Mouse (Mus musculus) kidney, postnatal 0 days (tissue): ENCODE data around the gene Wwc1. TPM values are rescaled to one million over a fixed set of nuclear protein-coding genes. Genes with fewer than 3 reads are reported as not detected.

Source experiments
- ATAC-seq: fragments of 200-750 bp; cut with Nextera tagmentation; replicated peaks from 2 replicates; pipeline ENCODE4 v1.8.0; 2017; ENCODE audit warnings: low read depth, moderate number of reproducible peaks, moderate TSS enrichment, moderate library complexity; ENCODE audit not compliant: low FRiP score
- DNase-seq: peaks from one replicate; pipeline ENCODE4 v3.0.0-alpha.2; 2016; ENCODE audit warnings: low spot score
- H3K27ac ChIP-seq: fragments of 300-500 bp; sonication (generic); 2 replicates; pipeline ENCODE4 v1.5.1; 2014; ENCODE audit warnings: mild to moderate bottlenecking
- H3K27me3 ChIP-seq: fragments of 300-500 bp; sonication (generic); 2 replicates; pipeline ENCODE4 v1.6.1; 2014; ENCODE audit warnings: low read length, mixed read lengths; ENCODE audit not compliant: insufficient read depth
- H3K36me3 ChIP-seq: fragments of 300-500 bp; sonication (generic); 2 replicates; pipeline ENCODE4 v1.6.1; 2014; ENCODE audit warnings: low read length, mixed read lengths; ENCODE audit not compliant: insufficient read depth
- H3K4me1 ChIP-seq: fragments of 300-500 bp; sonication (generic); replicated peaks from 2 replicates; pipeline ENCODE4 v1.6.1; 2014; ENCODE audit warnings: antibody characterized with exemption, low read length, mixed read lengths; ENCODE audit not compliant: insufficient read depth
- H3K4me2 ChIP-seq: fragments of 300-500 bp; sonication (generic); 2 replicates; pipeline ENCODE4 v1.6.1; 2014; ENCODE audit warnings: mild to moderate bottlenecking, low read length, moderate library complexity, mixed read lengths
- H3K4me3 ChIP-seq: fragments of 300-500 bp; sonication (generic); replicated peaks from 2 replicates; pipeline ENCODE4 v1.5.1; 2014; ENCODE audit warnings: low read depth, low read length
- H3K9ac ChIP-seq: fragments of 300-500 bp; sonication (generic); 2 replicates; pipeline ENCODE4 v1.6.1; 2014; ENCODE audit warnings: low read depth, low read length
- H3K9me3 ChIP-seq: fragments of 300-500 bp; sonication (generic); replicated peaks from 2 replicates; pipeline ENCODE4 v1.6.1; 2016; ENCODE audit warnings: low read length, inconsistent platforms, mixed read lengths
- CTCF ChIP-seq: IDR thresholded peaks from 2 replicates; pipeline ENCODE4 v1.5.1; 2016; ENCODE audit warnings: antibody characterized with exemption, low read depth, mild to moderate bottlenecking, moderate library complexity
- whole genome bisulfite sequencing: fragments of 180-500 bp; shearing (Covaris S2); extraction: QIAGEN DNeasy Blood & Tissue Kit; methylation state at CpG from one replicate; pipeline ENCODE4 v1.1.7; 2014; 5-methylcytosine and 5-hydroxymethylcytosine counted together
- polyA plus RNA-seq: library from polyadenylated mRNA; unstranded; fragments of >200 nt; fragmentation: Nextera tagmentation; extraction: Ambion mirVana; gene quantifications from 2 replicates; pipeline ENCODE4 v1.2.1, GENCODE M21; 2015

Gene Wwc1
- polyA plus RNA-seq, 1 experiment from 2014 or later, result 20.4 TPM

DNA sequence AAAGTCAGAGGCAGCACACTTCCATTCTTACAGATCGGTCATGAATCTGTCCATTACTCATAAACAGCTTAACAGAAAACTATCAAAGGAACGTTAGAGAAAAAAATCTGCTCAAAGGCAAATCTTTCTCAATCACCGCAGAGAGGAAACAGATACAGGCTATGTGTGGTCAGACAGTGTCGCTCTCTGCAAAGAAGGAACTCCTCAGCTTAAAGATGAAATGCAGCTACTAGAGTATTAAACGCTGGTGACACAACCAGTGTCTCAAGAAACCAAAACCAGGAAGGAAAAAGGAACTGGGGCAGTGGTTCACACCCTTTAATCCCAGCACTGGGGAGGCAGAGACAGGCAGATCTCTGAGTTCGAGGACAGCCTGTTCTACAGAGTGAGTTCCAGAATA lies 152.6 kb downstream of the Wwc1 start:
- H3K4me1 ChIP-seq, result no peaks in the 10 kb centered on the region
- peaks cover 47% of the 10 kb centered on the region for H3K36me3 ChIP-seq
- ATAC-seq (no peak), DNase-seq (no peak)
- WGBS, result 95% methylated on average over 6 of the region's 6 CpGs
- no peaks in the 10 kb centered on the region for H3K27me3 ChIP-seq
- H3K4me2 ChIP-seq, result no peak overlapping the region
- H3K9me3 ChIP-seq, result no peaks in the 10 kb centered on the region
- no peak for TF ChIP-seq CTCF
- H3K9ac ChIP-seq, result no peak overlapping the region
- no peak overlapping the region for H3K27ac ChIP-seq
- H3K4me3 ChIP-seq, result no peak overlapping the region

DNA sequence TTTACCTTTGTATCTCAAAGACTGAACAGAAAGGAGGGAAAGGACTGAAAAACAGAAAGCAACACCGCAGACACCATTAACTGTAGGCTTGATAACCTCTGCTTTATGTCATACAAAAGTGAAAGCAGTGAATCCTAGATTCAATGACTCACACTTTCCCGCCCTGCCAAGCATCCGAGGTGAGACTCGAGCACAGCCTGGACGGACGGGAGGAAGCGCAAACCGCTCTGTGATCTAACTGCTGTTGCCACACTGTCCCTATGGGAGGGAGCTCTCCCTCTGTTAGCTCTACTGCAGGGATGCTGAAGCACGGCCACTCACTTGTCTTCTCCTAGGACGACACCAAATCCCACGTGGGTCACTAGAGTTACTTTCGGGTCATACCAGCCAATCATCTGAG lies 164.0 kb downstream of the Wwc1 start:
- 87% methylated on average over 12 of the region's 12 CpGs for WGBS
- Histone ChIP-seq H3K4me3 (no peak overlapping the region), H3K9me3 (no peaks in the 10 kb centered on the region), H3K36me3 (peaks cover 78% of the 10 kb centered on the region), H3K9ac (no peak overlapping the region), H3K4me2 (no peak overlapping the region), H3K27me3 (no peaks in the 10 kb centered on the region), H3K4me1 (no peaks in the 10 kb centered on the region), H3K27ac (no peak overlapping the region)
- no peak for ATAC-seq
- DNase-seq, result no peak
- no peak for TF ChIP-seq CTCF

DNA sequence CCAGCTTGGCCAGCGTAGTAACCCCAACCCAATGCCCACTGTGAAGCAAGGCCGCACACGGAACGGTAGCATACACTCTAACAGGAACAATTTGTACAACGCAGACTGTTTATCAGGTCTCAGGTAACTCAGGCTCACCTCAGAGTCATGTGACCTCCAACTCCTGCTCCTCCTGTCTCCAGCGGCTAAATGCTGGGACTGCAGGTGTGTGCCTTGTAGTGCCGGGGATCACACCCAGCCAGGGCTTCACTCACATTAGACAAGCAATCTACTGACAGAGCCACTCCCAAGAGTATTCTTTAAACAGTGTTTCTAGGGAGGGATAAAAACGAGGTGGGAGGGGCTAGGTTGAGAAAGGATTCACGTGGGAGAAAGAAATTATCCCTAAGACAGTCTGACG lies 168.9 kb downstream of the Wwc1 start:
- Histone ChIP-seq H3K36me3 (peaks cover 74% of the 10 kb centered on the region), H3K4me3 (no peak overlapping the region), H3K4me2 (no peak overlapping the region), H3K9ac (no peak overlapping the region), H3K4me1 (no peaks in the 10 kb centered on the region), H3K9me3 (no peaks in the 10 kb centered on the region), H3K27me3 (no peaks in the 10 kb centered on the region), H3K27ac (no peak overlapping the region)
- WGBS, result 81% methylated on average over 10 of the region's 10 CpGs
- ATAC-seq (no peak), DNase-seq (no peak)
- TF ChIP-seq CTCF, result no peak

DNA sequence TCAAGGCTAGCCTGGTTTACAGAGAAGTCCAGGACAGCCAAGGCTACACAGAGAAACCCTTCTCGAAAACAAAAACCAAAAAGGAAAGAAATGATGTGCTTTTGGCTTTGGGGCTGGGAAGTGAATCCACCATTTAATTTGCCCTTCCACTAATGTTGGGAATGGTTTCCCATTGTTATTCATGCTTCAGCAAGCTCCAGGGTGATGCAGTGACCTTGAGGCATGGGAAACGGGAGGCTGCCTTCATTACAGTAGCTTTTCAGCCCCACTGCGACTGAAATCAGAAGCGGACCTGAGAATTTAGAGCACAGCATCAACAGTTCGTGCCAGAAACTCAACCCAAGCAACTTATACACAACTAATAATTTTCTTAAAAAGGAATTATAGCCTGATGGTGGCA lies 179.0 kb downstream of the Wwc1 start:
- Histone ChIP-seq H3K9ac (no peak overlapping the region), H3K4me3 (no peak overlapping the region), H3K27ac (no peak overlapping the region), H3K4me2 (no peak overlapping the region), H3K4me1 (peaks cover 9% of the 10 kb centered on the region; the same call in 1 of the 2 replicates), H3K9me3 (no peaks in the 10 kb centered on the region), H3K36me3 (0 out of 2 replicates have a peak, but pooled peaks cover 3% of the 10 kb centered on the region), H3K27me3 (peaks cover 20% of the 10 kb centered on the region)
- WGBS, result 74% methylated on average over 5 of the region's 5 CpGs
- TF ChIP-seq CTCF, result no peak
- DNase-seq (no peak), ATAC-seq (no peak)

DNA sequence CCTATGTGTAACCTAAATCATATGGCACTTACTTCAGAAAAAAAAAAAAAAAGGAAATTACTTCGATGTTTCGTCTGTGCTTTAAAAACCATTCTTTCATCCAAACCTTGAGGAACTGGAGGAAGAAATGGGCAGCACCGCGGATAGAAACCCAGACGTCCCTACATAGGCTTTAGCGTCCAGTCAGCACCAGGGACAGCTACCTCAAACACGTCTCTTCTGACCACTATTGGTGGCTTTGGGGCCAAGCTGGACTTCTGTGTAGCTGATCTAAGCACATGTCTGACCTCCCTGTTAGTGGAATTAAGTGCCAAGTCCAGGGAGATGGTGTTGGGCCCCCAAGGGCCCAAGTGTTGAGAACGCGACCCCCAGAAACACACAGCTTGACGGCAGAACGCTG lies 181.5 kb downstream of the Wwc1 start, which contains the start of gene Fbll1:
Gene Fbll1 (minus strand): TSS at position 11 of the 400 bp plus-strand sequence.
- DNase-seq (peak; percentile 90), ATAC-seq (no peak)
- Histone ChIP-seq H3K4me1 (peaks cover 9% of the 10 kb centered on the region; the same call in 1 of the 2 replicates), H3K36me3 (no peaks in the 10 kb centered on the region), H3K4me2 (peak within 1 kb of the TSS; percentile 46), H3K27ac (no peak within 1 kb of the TSS), H3K9ac (no peak within 1 kb of the TSS), H3K4me3 (peak within 1 kb of the TSS; percentile 26; the same call in 1 of the 2 replicates), H3K9me3 (no peaks in the 10 kb centered on the region), H3K27me3 (peaks cover 25% of the 10 kb centered on the region)
- 16% methylated on average over 11 of the region's 11 CpGs for WGBS
- no peak for TF ChIP-seq CTCF

DNA sequence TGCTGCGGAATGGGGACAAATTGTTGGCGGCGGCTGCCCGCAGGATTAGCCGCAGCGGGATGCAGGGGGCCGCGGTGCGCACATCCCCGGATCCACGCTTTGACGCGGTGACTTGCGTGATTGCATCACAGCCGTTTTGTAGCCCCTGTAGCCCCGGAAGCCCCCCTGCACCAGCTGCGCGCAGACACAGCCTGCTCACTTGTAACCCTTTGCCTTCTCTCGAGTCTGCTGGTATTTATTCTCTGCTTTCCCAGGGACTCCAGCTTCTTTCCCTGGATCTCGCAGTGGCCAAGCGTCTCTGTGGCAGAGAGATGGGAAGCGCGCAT lies 181.9 kb downstream of the Wwc1 start:
- DNase-seq, result peak; percentile 5
- ATAC-seq, result no peak
- H3K9me3 ChIP-seq, result no peaks in the 10 kb centered on the region
- H3K4me1 ChIP-seq, result peaks cover 9% of the 10 kb centered on the region; the same call in 1 of the 2 replicates
- no peaks in the 10 kb centered on the region for H3K36me3 ChIP-seq
- H3K4me2 ChIP-seq, result peak overlapping the region; percentile 46
- H3K4me3 ChIP-seq, result peak overlapping the region; percentile 26; the same call in 1 of the 2 replicates
- no peak overlapping the region for H3K27ac ChIP-seq
- no peak overlapping the region for H3K9ac ChIP-seq
- 4% methylated on average over 23 of the region's 23 CpGs for whole genome bisulfite sequencing
- TF ChIP-seq CTCF, result no peak
- peaks cover 25% of the 10 kb centered on the region for H3K27me3 ChIP-seq
